Mouse (Mus musculus) urinary bladder, postnatal 14 days (tissue): ENCODE data around the gene Psme2b.
"Not testable (repeated sequence)": the region's sequence is repeated elsewhere in the genome, so short reads cannot be mapped to it uniquely, and the experiment has no call there.

ENCODE experiments used
- DNase-seq: peaks from one replicate; pipeline ENCODE4 v3.0.0; 2021; ENCODE audit warnings: low spot score

Gene Psme2b

DNA sequence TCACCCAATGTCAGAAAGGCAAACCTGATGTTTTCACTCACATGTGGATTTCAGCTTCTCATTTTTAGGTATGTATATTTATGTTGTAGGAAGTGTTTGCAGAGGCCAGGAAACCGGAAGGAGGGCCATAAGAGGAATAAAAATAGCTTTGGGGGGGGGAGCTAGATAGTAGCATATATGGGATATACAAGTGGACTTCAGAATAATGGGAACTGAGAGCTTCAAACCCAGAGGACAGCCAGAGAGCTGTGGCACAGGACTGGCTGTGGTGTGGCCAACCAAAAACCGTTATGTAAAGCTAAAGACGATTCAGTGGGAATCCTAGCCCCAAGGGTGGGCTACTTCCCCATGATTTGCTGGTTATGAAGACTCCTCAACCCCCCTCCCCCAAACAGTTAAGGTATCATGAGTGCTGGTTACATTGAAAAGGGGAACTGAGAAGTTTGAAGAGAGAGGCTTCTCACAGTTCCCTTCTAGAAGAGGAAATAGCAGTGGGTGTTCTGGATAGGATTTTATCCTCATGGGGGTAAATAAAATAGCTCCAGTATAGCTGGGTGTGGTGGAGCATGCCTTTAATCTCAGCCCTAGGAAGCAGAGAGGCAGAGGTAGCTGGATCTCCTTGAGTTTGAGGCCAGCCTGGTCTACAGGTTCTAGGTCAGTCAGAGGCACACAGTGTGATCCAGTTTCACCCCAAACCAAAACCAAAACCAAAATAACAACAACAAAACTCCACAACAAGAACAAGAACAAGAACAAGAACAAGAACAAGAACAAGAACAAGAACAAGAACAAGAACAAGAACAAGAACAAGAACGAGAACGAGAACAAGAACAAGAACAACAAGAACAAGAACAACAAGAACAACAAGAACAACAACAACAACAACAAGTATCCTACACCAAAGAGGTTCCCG is 45.1 kb downstream of the Psme2b start:
- DNase-seq = not testable (repeated sequence)

DNA sequence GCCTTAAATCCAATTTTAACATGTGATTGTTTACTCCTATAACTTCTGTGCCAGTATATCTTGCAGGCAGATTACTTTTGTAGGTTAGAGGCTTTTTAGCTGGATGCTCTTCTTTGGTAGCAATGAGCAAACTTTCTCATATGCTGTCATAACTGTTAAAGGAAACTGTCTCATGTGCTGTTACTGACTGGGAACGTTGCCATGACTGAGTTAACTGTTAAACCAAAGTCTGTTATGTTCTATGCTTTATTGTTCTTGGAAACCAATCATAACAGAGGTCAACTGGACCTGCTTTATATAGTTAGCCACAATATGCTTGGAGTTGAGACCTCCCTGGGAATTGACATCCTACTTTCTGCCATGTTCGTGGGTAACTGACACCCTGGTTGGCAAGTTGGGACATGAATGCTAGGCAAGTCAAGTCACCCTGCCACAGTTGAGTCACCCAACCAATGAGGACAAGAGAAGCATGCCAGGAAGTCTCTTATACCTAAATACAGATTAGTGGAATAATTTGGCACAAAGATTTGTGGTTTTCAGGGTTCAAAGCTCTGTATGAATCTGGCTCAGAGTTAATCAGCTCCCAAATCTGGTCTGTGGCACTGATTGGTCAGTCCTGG is 47.1 kb downstream of the Psme2b start:
- no peak for DNase-seq
